Comparison of ENCODE assay signal across 8 mouse cellular contexts in genomic region chr5:114418541-114418940, GRCm38 (mm10). TPM values are rescaled to one million over a fixed set of nuclear protein-coding genes. Genes with fewer than 3 reads are reported as not detected.
DNase-seq lines count a peak whose midpoint lies in the region; ATAC-seq and TF ChIP-seq lines count a peak whose summit lies in the region.

No protein-coding gene starts in this region.

- H3K27ac ChIP-seq in forebrain, embryonic 10.5 days, result no peak overlapping the region
- no peak overlapping the region for H3K27ac ChIP-seq in forebrain, embryonic 15.5 days (replicated peaks)
- H3K27ac ChIP-seq in MEL (ENCODE audit: control insufficient read depth, low read depth, low read length), result no peak overlapping the region
- H3K27ac ChIP-seq in midbrain, embryonic 14.5 days (replicated peaks; ENCODE audit: low read depth, low read length), result no peak overlapping the region

- peak; percentile 45 to 60 (median 46) for TF ChIP-seq CTCF in MEL (IDR thresholded peaks at IDR 0.05 in 2 of 3, conservative IDR thresholded peaks at IDR 0.05 in 1 of 3; ENCODE audit: control insufficient read depth in 1 of 3, insufficient read depth in 1 of 3, low read depth in 2 of 3, low read length in 3 of 3, poor library complexity in 1 of 3, severe bottlenecking in 1 of 3)

- peak; percentile 22 for DNase-seq in forebrain, embryonic 10.5 days (ENCODE audit: extremely low spot score, low spot score)
- DNase-seq in left cerebral cortex, postnatal 4 days, result peak; percentile 52
- DNase-seq in left cerebral cortex, postnatal 25 days (ENCODE audit: low spot score in 2 of 2), result no peak
- DNase-seq in MEL (ENCODE audit: low read depth, low spot score), result peak; percentile 18
- DNase-seq in midbrain, embryonic 14.5 days, result peak; percentile 56
- no peak for DNase-seq in left cerebral cortex, postnatal 14 days (ENCODE audit: low spot score in 2 of 2)

- ATAC-seq in forebrain, embryonic 15.5 days (replicated peaks), result no peak
- ATAC-seq in midbrain, embryonic 14.5 days (ENCODE audit: low FRiP score, low TSS enrichment), result no peak
- ATAC-seq in frontal cortex, adult (ENCODE audit: low TSS enrichment), result no peak

- intact Hi-C loops in left cerebral cortex, postnatal 4 days (cut with DNase I), result no loop called here
- intact Hi-C loops in left cerebral cortex, postnatal 25 days (cut with DNase I), result no loop called here
- intact Hi-C loops in left cerebral cortex, postnatal 14 days (cut with DNase I), result no loop called here

- H3K36me3 ChIP-seq in forebrain, embryonic 10.5 days (replicated peaks), result peaks cover 88% of the 10 kb centered on the region
- peaks cover 74% of the 10 kb centered on the region for H3K36me3 ChIP-seq in forebrain, embryonic 15.5 days
- no peaks in the 10 kb centered on the region; a peak in 1 of 4 replicates for H3K36me3 ChIP-seq in MEL (ENCODE audit: control insufficient read depth in 1 of 2, insufficient read depth in 2 of 2, low read length in 2 of 2)
- peaks cover 82% of the 10 kb centered on the region for H3K36me3 ChIP-seq in midbrain, embryonic 14.5 days (ENCODE audit: control insufficient read depth, insufficient read depth, low read length)

- no peak for TF ChIP-seq POLR2A in MEL (IDR thresholded peaks at IDR 0.05; ENCODE audit: control insufficient read depth in 1 of 2, insufficient read depth in 1 of 2, low read depth in 1 of 2, low read length in 2 of 2, poor library complexity in 1 of 2)

- TF ChIP-seq EP300 in MEL (IDR thresholded peaks at IDR 0.05; ENCODE audit: low read depth in 1 of 2, low read length in 2 of 2), result no peak

- H3K9ac ChIP-seq in forebrain, embryonic 15.5 days (replicated peaks), result no peak overlapping the region
- no peak overlapping the region for H3K9ac ChIP-seq in MEL (ENCODE audit: control insufficient read depth, low read depth, low read length, poor library complexity, severe bottlenecking)
- no peak overlapping the region for H3K9ac ChIP-seq in midbrain, embryonic 14.5 days (replicated peaks; ENCODE audit: low read length)

- no peak; the same call in none of the 2 replicates for TF ChIP-seq RAD21 in MEL (IDR thresholded peaks at IDR 0.05; ENCODE audit: low read depth, low read length)

- no peaks in the 10 kb centered on the region for H3K79me2 ChIP-seq in MEL (ENCODE audit: control insufficient read depth, insufficient read depth, low read length, poor library complexity)

- no peaks in the 10 kb centered on the region for H3K27me3 ChIP-seq in forebrain, embryonic 10.5 days (ENCODE audit: poor library complexity, severe bottlenecking)
- H3K27me3 ChIP-seq in forebrain, embryonic 15.5 days, result no peaks in the 10 kb centered on the region
- no peaks in the 10 kb centered on the region for H3K27me3 ChIP-seq in MEL (ENCODE audit: control insufficient read depth in 1 of 2, insufficient read depth in 2 of 2, low read length in 2 of 2)
- H3K27me3 ChIP-seq in midbrain, embryonic 14.5 days (ENCODE audit: control insufficient read depth, insufficient read depth, low read length), result no peaks in the 10 kb centered on the region

- H3K9me3 ChIP-seq in forebrain, embryonic 10.5 days, result no peaks in the 10 kb centered on the region
- no peaks in the 10 kb centered on the region for H3K9me3 ChIP-seq in forebrain, embryonic 15.5 days
- no peaks in the 10 kb centered on the region for H3K9me3 ChIP-seq in MEL (replicated peaks; ENCODE audit: insufficient read depth, low read length)
- no peaks in the 10 kb centered on the region for H3K9me3 ChIP-seq in midbrain, embryonic 14.5 days (ENCODE audit: control insufficient read depth, low read length)

- H3K4me1 ChIP-seq in forebrain, embryonic 10.5 days, result 0 out of 2 replicates have a peak, but pooled peaks cover 3% of the 10 kb centered on the region
- H3K4me1 ChIP-seq in forebrain, embryonic 15.5 days, result peaks cover under 1% of the 10 kb centered on the region; the same call in 1 of the 2 replicates
- no peaks in the 10 kb centered on the region for H3K4me1 ChIP-seq in MEL (ENCODE audit: control insufficient read depth in 1 of 2, insufficient read depth in 2 of 2, low read length in 2 of 2)
- H3K4me1 ChIP-seq in midbrain, embryonic 14.5 days (ENCODE audit: control insufficient read depth, insufficient read depth, low read length), result no peaks in the 10 kb centered on the region

- 87% methylated on average over 8 of the region's 8 CpGs for WGBS in forebrain, embryonic 10.5 days
- 81% methylated on average over 8 of the region's 8 CpGs for WGBS in forebrain, embryonic 15.5 days
- WGBS in midbrain, embryonic 14.5 days, result 87% methylated on average over 8 of the region's 8 CpGs

- H3K4me3 ChIP-seq in forebrain, embryonic 10.5 days, result no peak overlapping the region
- no peak overlapping the region for H3K4me3 ChIP-seq in forebrain, embryonic 15.5 days
- no peak overlapping the region for H3K4me3 ChIP-seq in MEL (ENCODE audit: control insufficient read depth in 1 of 2, insufficient read depth in 1 of 2, low read depth in 2 of 2, low read length in 2 of 2)
- no peak overlapping the region for H3K4me3 ChIP-seq in midbrain, embryonic 14.5 days (replicated peaks; ENCODE audit: low read depth, low read length)

- no peak overlapping the region for H3K4me2 ChIP-seq in forebrain, embryonic 15.5 days (replicated peaks)
- no peak overlapping the region for H3K4me2 ChIP-seq in midbrain, embryonic 14.5 days (ENCODE audit: low read length)

TF ChIP-seq in MEL, 35 proteins besides CTCF, POLR2A, EP300 and RAD21:
- TF ChIP-seq ZNF384 (IDR thresholded peaks at IDR 0.05; ENCODE audit: low read depth, low read length) (no peak), TAL1 (IDR thresholded peaks at IDR 0.05; ENCODE audit: low read length) (no peak), MXI1 (IDR thresholded peaks at IDR 0.05; ENCODE audit: low read depth, low read length) (no peak), ELF1 (IDR thresholded peaks at IDR 0.05; ENCODE audit: low read depth, low read length) (no peak), MYB (IDR thresholded peaks at IDR 0.05; ENCODE audit: low read depth, low read length) (no peak), SMC3 (IDR thresholded peaks at IDR 0.05; ENCODE audit: low read depth, low read length) (peak; percentile 24; the same call in 1 of the 2 replicates), NELFE (IDR thresholded peaks at IDR 0.05; ENCODE audit: low read depth, low read length) (no peak), CHD1 (IDR thresholded peaks at IDR 0.05; ENCODE audit: low read depth, low read length) (no peak)

RNA-seq across cellular contexts. Expression of gene Mmab, which starts 25.3 kb away (rescaled TPM):
- 31.0 and 32.4 TPM in 2 replicates for polyA plus RNA-seq in forebrain, embryonic 10.5 days (2016; fragmentation: Nextera tagmentation; extraction: Ambion mirVana)
- polyA plus RNA-seq in forebrain, embryonic 15.5 days (2015; fragmentation: Nextera tagmentation; extraction: Ambion mirVana), result 20.3 and 20.5 TPM in 2 replicates
- total RNA-seq in left cerebral cortex, postnatal 4 days (2021), result 10 to 100 TPM; 26.8 to 28.8 TPM
- 10 to 100 TPM; 19.2 to 20.3 TPM for total RNA-seq in left cerebral cortex, postnatal 25 days (2021)
- total RNA-seq in MEL (2012; rRNA removed), result 9.5 and 10.4 TPM in 2 replicates
- 10 to 100 TPM in 1 of 2 experiments, not detected in 1; 21.0 TPM for polyA plus RNA-seq in MEL (2012; ENCODE audit: insufficient read depth in 1 of 2, insufficient read length in 2 of 2, low read depth in 1 of 2, low replicate concordance in 2 of 2, missing spikeins in 1 of 2)
- polyA plus RNA-seq in midbrain, embryonic 14.5 days (2014; fragmentation: Nextera tagmentation; extraction: Ambion mirVana), result 18.2 and 26.3 TPM in 2 replicates
- 10 to 100 TPM; 23.5 to 24.1 TPM for total RNA-seq in left cerebral cortex, postnatal 14 days (2021)

RNA-seq across cellular contexts. Expression of gene Mvk, which starts 25.5 kb away (rescaled TPM):
- 55.5 and 62.0 TPM in 2 replicates for polyA plus RNA-seq in forebrain, embryonic 10.5 days (2016; fragmentation: Nextera tagmentation; extraction: Ambion mirVana)
- 46.3 and 49.4 TPM in 2 replicates for polyA plus RNA-seq in forebrain, embryonic 15.5 days (2015; fragmentation: Nextera tagmentation; extraction: Ambion mirVana)
- 10 to 100 TPM; 72.5 to 75.3 TPM for total RNA-seq in left cerebral cortex, postnatal 4 days (2021)
- 10 to 100 TPM; 28.0 to 29.0 TPM for total RNA-seq in left cerebral cortex, postnatal 25 days (2021)
- 26.3 and 33.5 TPM in 2 replicates for total RNA-seq in MEL (2012; rRNA removed)
- polyA plus RNA-seq in MEL (2012; ENCODE audit: insufficient read depth in 1 of 2, insufficient read length in 2 of 2, low read depth in 1 of 2, low replicate concordance in 2 of 2, missing spikeins in 1 of 2), result 10 to 100 TPM in 1 of 2 experiments, not detected in 1; 37.7 TPM
- polyA plus RNA-seq in midbrain, embryonic 14.5 days (2014; fragmentation: Nextera tagmentation; extraction: Ambion mirVana), result 58.7 and 72.0 TPM in 2 replicates
- 10 to 100 TPM; 37.7 to 38.9 TPM for total RNA-seq in left cerebral cortex, postnatal 14 days (2021)

RNA-seq across cellular contexts. Expression of gene Ube3b, which starts 38.1 kb away (rescaled TPM):
- polyA plus RNA-seq in forebrain, embryonic 10.5 days (2016; fragmentation: Nextera tagmentation; extraction: Ambion mirVana), result 49.4 and 51.3 TPM in 2 replicates
- 40.9 and 41.3 TPM in 2 replicates for polyA plus RNA-seq in forebrain, embryonic 15.5 days (2015; fragmentation: Nextera tagmentation; extraction: Ambion mirVana)
- 10 to 100 TPM; 67.7 to 68.4 TPM for total RNA-seq in left cerebral cortex, postnatal 4 days (2021)
- 10 to 100 TPM; 74.7 to 88.0 TPM for total RNA-seq in left cerebral cortex, postnatal 25 days (2021)
- 19.8 and 21.8 TPM in 2 replicates for total RNA-seq in MEL (2012; rRNA removed)
- polyA plus RNA-seq in MEL (2012; ENCODE audit: insufficient read depth in 1 of 2, insufficient read length in 2 of 2, low read depth in 1 of 2, low replicate concordance in 2 of 2, missing spikeins in 1 of 2), result 100 to 1,000 TPM in 1 of 2 experiments, 10 to 100 TPM in 1; 45.4 to 150 TPM
- 42.7 and 49.2 TPM in 2 replicates for polyA plus RNA-seq in midbrain, embryonic 14.5 days (2014; fragmentation: Nextera tagmentation; extraction: Ambion mirVana)
- total RNA-seq in left cerebral cortex, postnatal 14 days (2021), result 10 to 100 TPM; 80.4 to 85.6 TPM

RNA-seq across cellular contexts. Expression of gene Kctd10, which starts 38.2 kb away (rescaled TPM):
- polyA plus RNA-seq in forebrain, embryonic 10.5 days (2016; fragmentation: Nextera tagmentation; extraction: Ambion mirVana), result 87.2 and 90.2 TPM in 2 replicates
- 85.7 and 89.3 TPM in 2 replicates for polyA plus RNA-seq in forebrain, embryonic 15.5 days (2015; fragmentation: Nextera tagmentation; extraction: Ambion mirVana)
- 10 to 100 TPM; 61.6 to 63.0 TPM for total RNA-seq in left cerebral cortex, postnatal 4 days (2021)
- 10 to 100 TPM; 47.6 to 53.0 TPM for total RNA-seq in left cerebral cortex, postnatal 25 days (2021)
- total RNA-seq in MEL (2012; rRNA removed), result 41.9 and 47.8 TPM in 2 replicates
- polyA plus RNA-seq in MEL (2012; ENCODE audit: insufficient read depth in 1 of 2, insufficient read length in 2 of 2, low read depth in 1 of 2, low replicate concordance in 2 of 2, missing spikeins in 1 of 2), result 10 to 100 TPM in 1 of 2 experiments, not detected in 1; 42.2 TPM
- 58.7 and 82.4 TPM in 2 replicates for polyA plus RNA-seq in midbrain, embryonic 14.5 days (2014; fragmentation: Nextera tagmentation; extraction: Ambion mirVana)
- total RNA-seq in left cerebral cortex, postnatal 14 days (2021), result 10 to 100 TPM; 43.6 to 46.9 TPM

Comparison
In these comparisons a context has a peak if more than half of its experiments do, and no peak if none do; other contexts are left out.
1. DNase-seq: peak in forebrain, embryonic 10.5 days (single experiment), left cerebral cortex, postnatal 4 days (single experiment), MEL (single experiment) and midbrain, embryonic 14.5 days (single experiment); none in left cerebral cortex, postnatal 25 days (0 of 2) and left cerebral cortex, postnatal 14 days (0 of 2).